Mouse (Mus musculus) embryonic facial prominence, embryonic 15.5 days (tissue): ENCODE measurements around the gene Ugt1a2. TPM values are rescaled to one million over a fixed set of nuclear protein-coding genes. Genes with fewer than 3 reads are reported as not detected.

ENCODE experiments used
- ATAC-seq: fragments of 200-750 bp; cut with Nextera tagmentation; 2 replicates; pipeline ENCODE4 v1.8.0; 2017; ENCODE audit warnings: low read depth, moderate TSS enrichment; ENCODE audit not compliant: insufficient number of reproducible peaks, low FRiP score, low TSS enrichment
- H3K27ac ChIP-seq: fragments of 300-500 bp; sonication (generic); replicated peaks from 2 replicates; pipeline ENCODE4 v1.5.1; 2015; ENCODE audit warnings: mild to moderate bottlenecking, inconsistent platforms
- H3K27me3 ChIP-seq: fragments of 300-500 bp; sonication (generic); 2 replicates; pipeline ENCODE4 v1.6.1; 2015; ENCODE audit warnings: inconsistent platforms
- H3K36me3 ChIP-seq: fragments of 300-500 bp; sonication (generic); 2 replicates; pipeline ENCODE4 v1.6.1; 2015; ENCODE audit warnings: mild to moderate bottlenecking, inconsistent platforms
- H3K4me1 ChIP-seq: fragments of 300-500 bp; sonication (generic); 2 replicates; pipeline ENCODE4 v1.6.1; 2015; ENCODE audit warnings: inconsistent platforms
- H3K4me2 ChIP-seq: fragments of 300-500 bp; sonication (generic); replicated peaks from 2 replicates; pipeline ENCODE4 v1.6.1; 2015; ENCODE audit warnings: mild to moderate bottlenecking, inconsistent platforms
- H3K4me3 ChIP-seq: fragments of 300-500 bp; sonication (generic); replicated peaks from 2 replicates; pipeline ENCODE4 v1.5.1; 2015; ENCODE audit warnings: mild to moderate bottlenecking, inconsistent platforms
- H3K9ac ChIP-seq: fragments of 300-500 bp; sonication (generic); 2 replicates; pipeline ENCODE4 v1.6.1; 2015; ENCODE audit warnings: inconsistent platforms
- H3K9me3 ChIP-seq: fragments of 300-500 bp; sonication (generic); replicated peaks from 2 replicates; pipeline ENCODE4 v1.6.1; 2016; ENCODE audit warnings: inconsistent platforms
- WGBS: fragments of 180-500 bp; shearing (Covaris S2); methylation state at CpG from one replicate; pipeline ENCODE4 v1.1.7; 2015; 5-methylcytosine and 5-hydroxymethylcytosine counted together
- polyA plus RNA-seq: library from polyadenylated mRNA; unstranded; fragments of >200 nt; fragmentation: Nextera tagmentation; extraction: Ambion mirVana; gene quantifications from 2 replicates; pipeline ENCODE4 v1.2.1, GENCODE M21; 2015

The Ugt1a2 gene
- polyA plus RNA-seq, 1 experiment from 2014 or later = not detected

- Histone ChIP-seq H3K36me3 (peaks cover 86% of the 10 kb centered on the region), H3K4me3 (no peak overlapping the region), H3K4me2 (no peak overlapping the region), H3K9me3 (no peaks in the 10 kb centered on the region; the same call in 1 of the 2 replicates), H3K4me1 (no peaks in the 10 kb centered on the region), H3K27me3 (no peaks in the 10 kb centered on the region), H3K27ac (no peak overlapping the region), H3K9ac (no peak overlapping the region)
- WGBS = 85% methylated on average over 6 of the region's 6 CpGs
- no peak for ATAC-seq
These were observed 67.7 kb downstream of the Ugt1a2 start for GRCm38 (mm10) chr1:88268070-88268469.

Other genes with a start within 250 kb of the Ugt1a2 start
- 40.2 and 42.5 TPM in 2 replicates for gene Usp40, start 192.1 kb upstream of the Ugt1a2 start, polyA plus RNA-seq
- not detected in 2 replicates for gene Ugt1a10, start 145.2 kb upstream of the Ugt1a2 start, polyA plus RNA-seq
- gene Ugt1a9, start 129.8 kb upstream of the Ugt1a2 start, polyA plus RNA-seq = not detected in 2 replicates
- not detected in 2 replicates for gene Ugt1a8, start 112.8 kb upstream of the Ugt1a2 start, polyA plus RNA-seq
- gene Ugt1a7c, start 105.5 kb upstream of the Ugt1a2 start, polyA plus RNA-seq = 3.0 and 4.9 TPM in 2 replicates
- gene Ugt1a6b, start 97.3 kb upstream of the Ugt1a2 start, polyA plus RNA-seq = 2.1 and 3.7 TPM in 2 replicates
- gene Ugt1a6a, start 65.8 kb upstream of the Ugt1a2 start, polyA plus RNA-seq = 16.8 and 18.0 TPM in 2 replicates
- not detected in 2 replicates for gene Ugt1a5, start 34.6 kb upstream of the Ugt1a2 start, polyA plus RNA-seq
- 9.4 and 10.8 TPM in 2 replicates for gene Dnajb3, start 5.2 kb downstream of the Ugt1a2 start, polyA plus RNA-seq
- 2.0 and 2.2 TPM in 2 replicates for gene Ugt1a1, start 11.4 kb downstream of the Ugt1a2 start, polyA plus RNA-seq
- 0.98 and 1.4 TPM in 2 replicates for gene Mroh2a, start 26.4 kb downstream of the Ugt1a2 start, polyA plus RNA-seq
- 153 and 161 TPM in 2 replicates for gene Hjurp, start 77.0 kb downstream of the Ugt1a2 start, polyA plus RNA-seq
- gene Trpm8, start 77.1 kb downstream of the Ugt1a2 start, polyA plus RNA-seq = 0.05 TPM in 1 of 2 replicates, not detected in the other
- not detected in 2 replicates for gene Spp2, start 206.4 kb downstream of the Ugt1a2 start, polyA plus RNA-seq